ENCODE assay signal across 19 mouse cellular contexts in genomic region chr8:123188841-123189240, GRCm38 (mm10). TPM values are rescaled to one million over a fixed set of nuclear protein-coding genes. Genes with fewer than 3 reads are reported as not detected.
A peak's percentile ranks its signal among the peaks of the same experiment; 100 is the strongest.
DNase-seq lines count a peak whose midpoint lies in the region; ATAC-seq and TF ChIP-seq lines count a peak whose summit lies in the region.
"Had no signal": no experiment of that assay in that cellular context is flagged by ENCODE, and none has a peak within 500 bp of the region (broad histone marks: within the 10 kb centered on the region; RNA-seq: fewer than 3 reads in every experiment).

No protein-coding gene starts in this region.

- no peak overlapping the region for H3K4me2 ChIP-seq in lung, embryonic 14.5 days
- H3K4me2 ChIP-seq in forebrain, postnatal 0 days (ENCODE audit: low read depth): no peak overlapping the region
- H3K4me2 ChIP-seq: embryonic facial prominence, embryonic 13.5 days; forebrain, embryonic 12.5 days; hindbrain, embryonic 13.5 days had no signal

- H3K36me3 ChIP-seq in lung, embryonic 14.5 days (ENCODE audit: insufficient read depth): no peaks in the 10 kb centered on the region
- no peaks in the 10 kb centered on the region for H3K36me3 ChIP-seq in forebrain, postnatal 0 days (ENCODE audit: insufficient read depth)
- H3K36me3 ChIP-seq: embryonic facial prominence, embryonic 13.5 days; forebrain, embryonic 12.5 days; heart, embryonic 10.5 days; hindbrain, embryonic 13.5 days had no signal

- no peak overlapping the region for H3K9ac ChIP-seq in lung, embryonic 14.5 days
- no peak overlapping the region for H3K9ac ChIP-seq in forebrain, postnatal 0 days
- H3K9ac ChIP-seq: embryonic facial prominence, embryonic 13.5 days; forebrain, embryonic 12.5 days; hindbrain, embryonic 13.5 days had no signal

- H3K4me1 ChIP-seq in lung, embryonic 14.5 days (ENCODE audit: insufficient read depth): peaks cover 9% of the 10 kb centered on the region; the same call in 1 of the 2 replicates
- no peaks in the 10 kb centered on the region for H3K4me1 ChIP-seq in forebrain, postnatal 0 days (ENCODE audit: insufficient read depth)
- H3K4me1 ChIP-seq: hindbrain, embryonic 13.5 days had no signal

- 67% methylated on average over 7 of the region's 7 CpGs for WGBS in lung, embryonic 14.5 days
- 65% methylated on average over 7 of the region's 7 CpGs for WGBS in forebrain, postnatal 0 days

- DNase-seq in lung, embryonic 14.5 days: peak; percentile 9
- DNase-seq in lung, postnatal 25 days (ENCODE audit: low spot score): no peak
- DNase-seq in NIH3T3 (ENCODE audit: low read depth): peak; percentile 29
- DNase-seq in lung, postnatal 36 days: peak; percentile 25
- no peak for DNase-seq in forebrain, postnatal 0 days
- no peak for DNase-seq in Muller cell, postnatal 12 days (ENCODE audit: inconsistent ontology term)
- DNase-seq: adrenal gland, postnatal 14 days; cerebellum, adult 18-20 months; cerebellum, adult 9-11 months; cerebellum, postnatal 36 days; heart, postnatal 10 days had no signal

- ATAC-seq in lung, embryonic 14.5 days (ENCODE audit: insufficient read depth): no peak
- ATAC-seq in forebrain, postnatal 0 days: no peak
- ATAC-seq: forebrain, embryonic 16.5 days; hindbrain, postnatal 0 days had no signal

- no peak for TF ChIP-seq CTCF in lung, embryonic 14.5 days (IDR thresholded peaks at IDR 0.05; ENCODE audit: low read depth)
- no peak for TF ChIP-seq CTCF in forebrain, postnatal 0 days (IDR thresholded peaks at IDR 0.05; ENCODE audit: low read depth)

- H3K4me3 ChIP-seq in lung, embryonic 14.5 days (ENCODE audit: low read depth, low read length): no peak overlapping the region
- no peak overlapping the region for H3K4me3 ChIP-seq in forebrain, postnatal 0 days (ENCODE audit: low read depth, low read length)
- H3K4me3 ChIP-seq: embryonic facial prominence, embryonic 13.5 days; forebrain, embryonic 12.5 days; heart, embryonic 10.5 days; hindbrain, embryonic 13.5 days had no signal

- no peak overlapping the region for H3K27ac ChIP-seq in lung, embryonic 14.5 days (ENCODE audit: low read depth)
- no peak overlapping the region for H3K27ac ChIP-seq in forebrain, postnatal 0 days (ENCODE audit: low read depth, low read length)
- H3K27ac ChIP-seq: embryonic facial prominence, embryonic 13.5 days; forebrain, embryonic 12.5 days; heart, embryonic 10.5 days; hindbrain, embryonic 13.5 days; hindbrain, postnatal 0 days had no signal

- H3K27me3 ChIP-seq in lung, embryonic 14.5 days (ENCODE audit: insufficient read depth, low read length): no peaks in the 10 kb centered on the region
- H3K27me3 ChIP-seq in forebrain, postnatal 0 days (ENCODE audit: insufficient read depth, low read length): no peaks in the 10 kb centered on the region
- H3K27me3 ChIP-seq: embryonic facial prominence, embryonic 13.5 days; forebrain, embryonic 12.5 days; hindbrain, embryonic 13.5 days had no signal

- H3K9me3 ChIP-seq in lung, embryonic 14.5 days (ENCODE audit: low read depth, low read length): no peaks in the 10 kb centered on the region
- H3K9me3 ChIP-seq in forebrain, postnatal 0 days (ENCODE audit: low read length): no peaks in the 10 kb centered on the region
- H3K9me3 ChIP-seq: embryonic facial prominence, embryonic 13.5 days; forebrain, embryonic 12.5 days; heart, embryonic 10.5 days; hindbrain, embryonic 13.5 days had no signal

RNA-seq across cellular contexts. Expression of gene Dpep1, which starts 2.8 kb away (rescaled TPM):
- 1.0 and 1.1 TPM in 2 replicates for polyA plus RNA-seq in lung, embryonic 14.5 days (2014; fragmentation: Nextera tagmentation; extraction: Ambion mirVana)
- total RNA-seq in forebrain, postnatal 0 days (2014; rRNA removed): 0.15 and 0.57 TPM in 2 replicates
- polyA plus RNA-seq in forebrain, postnatal 0 days (2015; fragmentation: Nextera tagmentation; extraction: Ambion mirVana): 0.23 and 0.46 TPM in 2 replicates
- total RNA-seq: CH12.LX; hematopoietic stem cell, adult 5-6 weeks had no signal

RNA-seq across cellular contexts. Expression of gene Chmp1a, which starts 23.7 kb away (rescaled TPM):
- 102 and 108 TPM in 2 replicates for polyA plus RNA-seq in lung, embryonic 14.5 days (2014; fragmentation: Nextera tagmentation; extraction: Ambion mirVana)
- 207 and 211 TPM in 2 replicates for total RNA-seq in forebrain, postnatal 0 days (2014; rRNA removed)
- polyA plus RNA-seq in forebrain, postnatal 0 days (2015; fragmentation: Nextera tagmentation; extraction: Ambion mirVana): 247 and 251 TPM in 2 replicates

RNA-seq across cellular contexts. Expression of gene Spata33, which starts 23.8 kb away (rescaled TPM):
- 3.1 and 4.8 TPM in 2 replicates for polyA plus RNA-seq in lung, embryonic 14.5 days (2014; fragmentation: Nextera tagmentation; extraction: Ambion mirVana)
- 6.3 and 7.8 TPM in 2 replicates for total RNA-seq in forebrain, postnatal 0 days (2014; rRNA removed)
- 7.6 and 8.2 TPM in 2 replicates for polyA plus RNA-seq in forebrain, postnatal 0 days (2015; fragmentation: Nextera tagmentation; extraction: Ambion mirVana)
- total RNA-seq: hematopoietic stem cell, adult 5-6 weeks had no signal

RNA-seq across cellular contexts. Expression of gene Sult5a1, which starts 30.7 kb away (rescaled TPM):
- 16.3 and 17.8 TPM in 2 replicates for polyA plus RNA-seq in lung, embryonic 14.5 days (2014; fragmentation: Nextera tagmentation; extraction: Ambion mirVana)
- total RNA-seq in forebrain, postnatal 0 days (2014; rRNA removed): 0.71 and 5.0 TPM in 2 replicates
- polyA plus RNA-seq in forebrain, postnatal 0 days (2015; fragmentation: Nextera tagmentation; extraction: Ambion mirVana): 0.89 and 0.96 TPM in 2 replicates
- total RNA-seq: hematopoietic stem cell, adult 5-6 weeks had no signal

RNA-seq across cellular contexts. Expression of gene Cdk10, which starts 35.8 kb away (rescaled TPM):
- polyA plus RNA-seq in lung, embryonic 14.5 days (2014; fragmentation: Nextera tagmentation; extraction: Ambion mirVana): 33.2 and 36.3 TPM in 2 replicates
- total RNA-seq in forebrain, postnatal 0 days (2014; rRNA removed): 71.7 and 93.2 TPM in 2 replicates
- 48.7 and 54.3 TPM in 2 replicates for polyA plus RNA-seq in forebrain, postnatal 0 days (2015; fragmentation: Nextera tagmentation; extraction: Ambion mirVana)

Comparison
In these comparisons a context has a peak if more than half of its experiments do, and no peak if none do; other contexts are left out.
1. DNase-seq: peak in lung, embryonic 14.5 days (single experiment), NIH3T3 (single experiment) and lung, postnatal 36 days (single experiment); none in lung, postnatal 25 days (single experiment), forebrain, postnatal 0 days (single experiment) and Muller cell, postnatal 12 days (single experiment).